Mouse (Mus musculus) erythroblast, embryonic 14.5 days (primary cell): ENCODE measurements around the gene Tmem235. TPM values are rescaled to one million over a fixed set of nuclear protein-coding genes. Genes with fewer than 3 reads are reported as not detected.

Source experiments
- H3K27me3 ChIP-seq: 2 replicates; pipeline ENCODE4 v1.6.1; 2012; ENCODE audit warnings: inconsistent platforms; ENCODE audit not compliant: control insufficient read depth
- H3K36me3 ChIP-seq: 2 replicates; pipeline ENCODE4 v1.6.1; 2012; ENCODE audit warnings: mild to moderate bottlenecking, inconsistent platforms; ENCODE audit not compliant: control insufficient read depth
- H3K4me1 ChIP-seq: 2 replicates; pipeline ENCODE4 v1.6.1; 2012; ENCODE audit warnings: inconsistent platforms; ENCODE audit not compliant: control insufficient read depth
- H3K4me3 ChIP-seq: replicated peaks from 2 replicates; pipeline ENCODE3; 2012; ENCODE audit warnings: moderate library complexity, mild to moderate bottlenecking, inconsistent platforms
- H3K9me3 ChIP-seq: 2 replicates; pipeline ENCODE4 v1.6.1; 2012; ENCODE audit warnings: low read length, inconsistent platforms, mixed read lengths; ENCODE audit not compliant: control insufficient read depth
- GATA1 ChIP-seq: IDR thresholded peaks from 2 replicates; pipeline ENCODE4 v1.6.1; 2012; ENCODE audit warnings: low read length, inconsistent platforms, mixed read lengths
- TAL1 ChIP-seq: IDR thresholded peaks from 3 replicates; pipeline ENCODE4 v1.6.1; 2012; ENCODE audit warnings: low read length, inconsistent platforms, mixed read lengths
- polyA plus RNA-seq: library from polyadenylated mRNA; stranded (reverse); fragments of >175 nt; gene quantifications from 2 replicates; pipeline ENCODE4 v1.2.3, GENCODE M21; 2012

The Tmem235 gene
- polyA plus RNA-seq, 1 experiment = not detected

- H3K9me3 ChIP-seq = no peaks in the 10 kb centered on the region
- H3K36me3 ChIP-seq = peaks cover 60% of the 10 kb centered on the region
- no peak for TF ChIP-seq TAL1
- no peak for TF ChIP-seq GATA1
- peak overlapping the region; percentile 86 for H3K4me3 ChIP-seq
- peaks cover 92% of the 10 kb centered on the region for H3K4me1 ChIP-seq
- no peaks in the 10 kb centered on the region for H3K27me3 ChIP-seq
Measured at GRCm38 (mm10) chr11:117824060-117824969, 36.2 kb upstream of the Tmem235 start.

DNA sequence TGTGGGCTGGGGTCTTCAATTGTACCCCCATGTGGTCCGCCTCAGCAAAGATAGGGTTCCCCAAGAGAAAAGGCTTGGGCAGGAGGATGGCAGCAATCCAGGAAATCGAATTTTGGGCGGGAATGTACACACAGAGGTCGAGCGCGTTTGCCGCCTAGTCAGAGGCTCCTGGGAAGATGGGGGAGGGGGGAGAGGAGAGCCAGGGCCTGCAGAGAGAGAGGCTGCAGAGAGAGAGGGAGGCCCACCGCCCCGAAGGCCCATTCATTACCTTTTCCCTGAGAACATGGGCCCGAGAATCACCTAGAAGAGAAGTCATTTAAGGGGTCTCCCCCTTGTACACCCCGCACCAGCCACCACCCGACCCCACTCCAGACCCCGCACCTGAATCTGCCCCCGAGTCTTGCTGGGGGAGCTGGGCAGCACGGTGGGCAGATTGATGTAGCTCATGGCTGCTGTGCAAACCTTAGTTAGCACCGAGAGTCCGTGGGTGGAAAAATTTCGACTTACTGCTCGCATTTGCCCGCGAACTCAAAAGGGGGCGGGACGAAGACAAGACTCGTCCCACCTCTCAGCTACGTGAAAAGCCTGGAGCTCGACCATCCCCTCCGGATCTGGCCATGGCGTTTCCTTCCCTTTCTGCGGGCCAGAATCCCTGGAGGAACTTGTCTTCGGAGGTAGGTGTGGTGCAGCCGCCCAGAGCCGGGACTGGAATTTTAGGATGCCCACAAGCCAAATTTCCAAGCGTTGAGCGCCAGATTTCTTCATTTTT lies 35.0 kb upstream of the Tmem235 start, which contains the start of the genes Afmid and Tk1:
Gene Afmid, plus strand, starts transcription at position 592 of the 769 bp plus-strand sequence.
Gene Tk1, minus strand, starts transcription at position 760 of the 769 bp plus-strand sequence.
- peaks cover 54% of the 10 kb centered on the region for H3K36me3 ChIP-seq
- no peaks in the 10 kb centered on the region for H3K27me3 ChIP-seq
- peak within 1 kb of the TSS; percentile 86 for H3K4me3 ChIP-seq
- TF ChIP-seq TAL1 = no peak
- H3K9me3 ChIP-seq = no peaks in the 10 kb centered on the region
- peaks cover 94% of the 10 kb centered on the region for H3K4me1 ChIP-seq

- Histone ChIP-seq H3K4me1 (peaks cover 97% of the 10 kb centered on the region), H3K36me3 (peaks cover 53% of the 10 kb centered on the region), H3K9me3 (no peaks in the 10 kb centered on the region), H3K4me3 (peak overlapping the region; percentile 86), H3K27me3 (no peaks in the 10 kb centered on the region)
- TF ChIP-seq GATA1 (no peak), TAL1 (no peak)
Measured at GRCm38 (mm10) chr11:117826164-117826563, 34.4 kb upstream of the Tmem235 start.

- Histone ChIP-seq H3K4me1 (peaks cover 97% of the 10 kb centered on the region), H3K4me3 (peak overlapping the region; percentile 86)
Measured at GRCm38 (mm10) chr11:117826916-117827315, 33.6 kb upstream of the Tmem235 start.

GRCm38 (mm10) chr11:117827386-117827785 lies 33.2 kb upstream of the Tmem235 start:
- Histone ChIP-seq H3K4me1 (peaks cover 98% of the 10 kb centered on the region), H3K36me3 (peaks cover 42% of the 10 kb centered on the region), H3K9me3 (no peaks in the 10 kb centered on the region), H3K4me3 (peak overlapping the region; percentile 86), H3K27me3 (no peaks in the 10 kb centered on the region)
- TF ChIP-seq TAL1 = no peak
- TF ChIP-seq GATA1 = no peak

More at GRCm38 (mm10) chr11:117826916-117827315, 33.6 kb upstream of the Tmem235 start:
- TF ChIP-seq GATA1 (no peak), TAL1 (no peak)
- H3K27me3 ChIP-seq = no peaks in the 10 kb centered on the region
- no peaks in the 10 kb centered on the region for H3K9me3 ChIP-seq
- H3K36me3 ChIP-seq = peaks cover 46% of the 10 kb centered on the region

DNA sequence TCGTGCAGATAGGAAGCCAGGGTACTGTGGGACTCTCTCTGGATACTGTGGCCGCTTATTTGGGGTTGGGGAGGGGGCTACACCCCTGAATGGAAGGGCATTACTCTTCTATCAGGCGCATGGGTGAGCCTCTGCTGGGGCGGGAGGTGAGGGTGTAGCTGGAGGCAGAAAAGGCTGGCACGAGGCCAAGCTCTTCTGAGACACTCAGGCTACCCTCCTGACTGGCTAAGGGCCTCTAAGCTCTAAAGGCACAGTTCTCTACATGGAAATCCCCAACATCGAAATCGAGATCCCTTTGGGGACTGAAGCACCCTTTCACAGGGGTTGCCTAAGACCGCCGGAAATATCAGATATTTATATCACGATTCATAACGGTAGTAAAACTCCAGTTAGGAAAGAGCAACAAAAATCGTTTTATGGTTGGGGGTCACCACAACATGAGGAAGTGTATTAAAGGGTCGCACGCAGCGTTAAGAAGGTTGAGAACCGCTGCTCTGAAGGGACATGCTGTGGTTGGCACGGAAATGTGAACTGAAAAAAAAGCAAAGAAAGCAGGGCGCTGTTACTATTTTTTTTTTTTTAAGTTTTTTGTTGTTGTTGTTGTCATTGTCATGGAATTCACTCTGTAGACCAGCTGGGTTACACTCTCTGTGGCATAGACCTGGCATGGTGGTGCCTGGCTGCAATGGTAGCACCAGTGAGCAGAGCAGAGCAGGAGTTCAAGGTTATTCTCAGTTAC lies 32.2 kb upstream of the Tmem235 start:
- Histone ChIP-seq H3K27me3 (no peaks in the 10 kb centered on the region), H3K4me1 (peaks cover 96% of the 10 kb centered on the region), H3K36me3 (peaks cover 36% of the 10 kb centered on the region), H3K9me3 (no peaks in the 10 kb centered on the region), H3K4me3 (peak overlapping the region; percentile 86)
- TF ChIP-seq GATA1 (no peak), TAL1 (no peak)

DNA sequence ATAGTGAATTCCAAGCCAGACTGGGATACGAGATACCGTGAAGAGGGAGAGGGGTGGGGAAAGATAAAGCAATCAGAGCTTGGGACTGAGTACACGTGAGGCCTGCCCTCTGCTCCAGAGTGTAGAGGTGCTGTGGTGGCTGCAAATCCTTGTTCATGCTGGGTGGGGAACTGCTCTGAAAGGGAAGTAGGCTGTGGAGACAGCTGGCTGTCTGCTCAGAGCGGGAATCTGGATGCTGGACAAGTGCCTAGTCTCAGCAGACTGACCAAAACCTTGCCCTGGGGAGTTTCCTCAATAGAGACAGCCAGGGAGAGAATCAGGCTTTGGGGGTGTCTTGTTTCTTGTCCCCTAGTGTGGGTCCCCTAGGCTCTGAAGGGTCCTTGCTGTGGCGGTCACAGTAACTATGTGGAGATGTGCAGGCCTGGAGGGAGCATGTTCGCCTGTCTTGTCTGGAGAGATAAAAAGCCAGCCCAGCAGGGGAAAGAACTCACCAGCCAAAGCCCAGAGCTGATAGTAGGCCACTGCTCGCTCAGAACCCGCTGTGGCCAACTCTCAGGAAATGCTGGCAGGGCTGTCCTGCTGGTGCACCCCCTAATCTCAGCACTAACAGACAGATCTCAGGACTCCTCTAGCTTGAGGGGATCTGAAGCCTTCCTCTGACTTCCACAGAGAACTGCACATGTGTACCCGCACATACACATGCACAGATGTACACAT lies 31.5 kb upstream of the Tmem235 start:
- Histone ChIP-seq H3K4me1 (peaks cover 93% of the 10 kb centered on the region), H3K36me3 (peaks cover 29% of the 10 kb centered on the region), H3K4me3 (peak overlapping the region; percentile 10), H3K9me3 (no peaks in the 10 kb centered on the region), H3K27me3 (no peaks in the 10 kb centered on the region)
- no peak for TF ChIP-seq GATA1
- TF ChIP-seq TAL1 = no peak

- Histone ChIP-seq H3K36me3 (peaks cover 23% of the 10 kb centered on the region), H3K4me3 (no peak overlapping the region), H3K27me3 (no peaks in the 10 kb centered on the region), H3K9me3 (no peaks in the 10 kb centered on the region), H3K4me1 (peaks cover 94% of the 10 kb centered on the region)
- no peak for TF ChIP-seq TAL1
- TF ChIP-seq GATA1 = no peak
Measured at GRCm38 (mm10) chr11:117829671-117830215, 30.8 kb upstream of the Tmem235 start.
